Mouse (Mus musculus) Muller cell, postnatal 12 days (primary cell): ENCODE results near the gene Bpifb1.
"Not testable (repeated sequence)": the region's sequence is repeated elsewhere in the genome, so short reads cannot be mapped to it uniquely, and the experiment has no call there.

Experiments
- DNase-seq: peaks from one replicate; pipeline ENCODE4 v3.0.0-alpha.2; 2015; ENCODE audit errors: inconsistent ontology term

The Bpifb1 gene

GRCm38 (mm10) chr2:154190546-154191258, at the start of gene Bpifb1:
Gene Bpifb1 (plus strand): TSS chr2:154190818.
- no peak for DNase-seq

- DNase-seq: no peak
Observed at GRCm38 (mm10) chr2:154142580-154142979, 48.0 kb upstream of the Bpifb1 start, which contains the start of gene Bpifa1. Gene Bpifa1 (plus strand): TSS chr2:154142880.

- no peak for DNase-seq
Observed at GRCm38 (mm10) chr2:154143735-154144134, 46.9 kb upstream of the Bpifb1 start.

- no peak for DNase-seq
Observed at GRCm38 (mm10) chr2:154147496-154147895, 43.1 kb upstream of the Bpifb1 start.

GRCm38 (mm10) chr2:154158433-154158832, 32.2 kb upstream of the Bpifb1 start:
- DNase-seq: peak; percentile 17

GRCm38 (mm10) chr2:154162307-154162706, 28.3 kb upstream of the Bpifb1 start, which contains the start of gene Bpifa5:
Gene Bpifa5 (plus strand): TSS chr2:154162607.
- no peak for DNase-seq

- no peak for DNase-seq
Observed at GRCm38 (mm10) chr2:154163306-154163705, 27.3 kb upstream of the Bpifb1 start.

- DNase-seq: no peak
Observed at GRCm38 (mm10) chr2:154169172-154169571, 21.4 kb upstream of the Bpifb1 start.

GRCm38 (mm10) chr2:154171621-154172020, 19.0 kb upstream of the Bpifb1 start:
- no peak for DNase-seq

- peak; percentile 8 for DNase-seq
Observed at GRCm38 (mm10) chr2:154173313-154173712, 17.3 kb upstream of the Bpifb1 start.

- not testable (repeated sequence) for DNase-seq
Observed at GRCm38 (mm10) chr2:154181900-154182299, 8.7 kb upstream of the Bpifb1 start.

GRCm38 (mm10) chr2:154183061-154183460, 7.6 kb upstream of the Bpifb1 start:
- DNase-seq: not testable (repeated sequence)

- DNase-seq: no peak
Observed at GRCm38 (mm10) chr2:154185319-154185718, 5.3 kb upstream of the Bpifb1 start.

GRCm38 (mm10) chr2:154185748-154186147, 4.9 kb upstream of the Bpifb1 start:
- DNase-seq: no peak

GRCm38 (mm10) chr2:154187468-154187867, 3.1 kb upstream of the Bpifb1 start:
- DNase-seq: no peak

GRCm38 (mm10) chr2:154189877-154190434, 662 bp upstream of the Bpifb1 start:
- DNase-seq: no peak

GRCm38 (mm10) chr2:154192141-154192540, 1.5 kb downstream of the Bpifb1 start:
- no peak for DNase-seq

- DNase-seq: no peak
Observed at GRCm38 (mm10) chr2:154193071-154193470, 2.5 kb downstream of the Bpifb1 start.

- DNase-seq: no peak
Observed at GRCm38 (mm10) chr2:154193994-154194504, 3.4 kb downstream of the Bpifb1 start.

GRCm38 (mm10) chr2:154197036-154197435, 6.4 kb downstream of the Bpifb1 start:
- DNase-seq: no peak

GRCm38 (mm10) chr2:154204630-154205029, 14.0 kb downstream of the Bpifb1 start:
- no peak for DNase-seq

GRCm38 (mm10) chr2:154206908-154207307, 16.3 kb downstream of the Bpifb1 start:
- no peak for DNase-seq

- DNase-seq: peak; percentile 22
Observed at GRCm38 (mm10) chr2:154209112-154209511, 18.5 kb downstream of the Bpifb1 start.
